Mouse (Mus musculus): ENCODE data around the gene Wasf1. TPM values are rescaled to one million over a fixed set of nuclear protein-coding genes. Genes with fewer than 3 reads are reported as not detected.

Gene Wasf1
- total and polyA plus RNA-seq, 3 experiments, result 1.6 to 14.4 TPM; not detected in 1

DNA sequence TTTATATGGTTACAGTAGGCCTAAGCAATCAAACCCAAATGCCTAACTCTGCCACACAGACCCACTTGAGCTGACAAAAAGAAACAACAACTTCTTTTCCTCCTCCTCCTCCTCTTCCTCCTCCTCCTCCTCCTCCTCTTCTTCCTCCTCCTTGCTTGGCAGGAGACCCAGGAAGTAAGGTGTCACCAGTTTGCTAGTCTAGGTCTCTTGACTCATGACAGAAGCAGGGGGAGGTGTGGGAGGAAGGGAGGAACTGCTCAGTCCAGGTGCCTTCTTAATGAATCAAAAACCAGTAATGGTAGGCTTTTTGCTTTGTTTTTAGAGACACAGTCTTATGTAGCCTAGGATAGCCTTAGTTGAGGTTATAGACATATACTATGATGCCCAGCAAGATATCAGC is 32.1 kb upstream of the Wasf1 start:
- no peak overlapping the region for H3K27ac ChIP-seq (ENCODE audit: control insufficient read depth, low read depth, low read length)
- no peaks in the 10 kb centered on the region for H3K79me2 ChIP-seq (ENCODE audit: control insufficient read depth, insufficient read depth, low read length, poor library complexity)
- no peak overlapping the region for H3K9ac ChIP-seq (ENCODE audit: control insufficient read depth, low read depth, low read length, poor library complexity, severe bottlenecking)
- peaks cover 9 to 16% of the 10 kb centered on the region in 2 experiments for H3K36me3 ChIP-seq (ENCODE audit: control insufficient read depth in 1 of 2, insufficient read depth in 2 of 2, low read length in 2 of 2)
- no peaks in the 10 kb centered on the region for H3K27me3 ChIP-seq (ENCODE audit: control insufficient read depth in 1 of 2, insufficient read depth in 2 of 2, low read length in 2 of 2)
- no peaks in the 10 kb centered on the region for H3K9me3 ChIP-seq (replicated peaks; ENCODE audit: insufficient read depth, low read length)
- TF ChIP-seq RAD21 (IDR thresholded peaks at IDR 0.05; ENCODE audit: low read depth, low read length) (no peak), GATA1 (IDR thresholded peaks at IDR 0.05; ENCODE audit: low read depth, low read length) (no peak), CTCF (IDR thresholded peaks at IDR 0.05 in 2 of 3, conservative IDR thresholded peaks at IDR 0.05 in 1 of 3; ENCODE audit: control insufficient read depth in 1 of 3, insufficient read depth in 1 of 3, low read depth in 2 of 3, low read length in 3 of 3, poor library complexity in 1 of 3, severe bottlenecking in 1 of 3) (no peak), KAT2A (conservative IDR thresholded peaks at IDR 0.05; ENCODE audit: low read depth, low read length) (no peak), MXI1 (IDR thresholded peaks at IDR 0.05; ENCODE audit: low read depth, low read length) (no peak), UBTF (IDR thresholded peaks at IDR 0.05; ENCODE audit: borderline replicate concordance, insufficient read depth, low read depth, low read length) (no peak), ZKSCAN1 (IDR thresholded peaks at IDR 0.05; ENCODE audit: low read depth, low read length) (no peak), TBP (IDR thresholded peaks at IDR 0.05; ENCODE audit: low read depth, low read length) (no peak), MAZ (IDR thresholded peaks at IDR 0.05; ENCODE audit: low read depth, low read length) (no peak), MYB (IDR thresholded peaks at IDR 0.05; ENCODE audit: low read depth, low read length) (no peak), E2F4 (IDR thresholded peaks at IDR 0.05; ENCODE audit: borderline replicate concordance, low read depth, low read length) (no peak)
- peak; percentile 9 for DNase-seq (ENCODE audit: low read depth, low spot score)
- H3K4me3 ChIP-seq (ENCODE audit: control insufficient read depth in 1 of 2, insufficient read depth in 1 of 2, low read depth in 2 of 2, low read length in 2 of 2), result no peak overlapping the region
- H3K4me1 ChIP-seq (ENCODE audit: control insufficient read depth in 1 of 2, insufficient read depth in 2 of 2, low read length in 2 of 2), result peaks cover 3 to 8% of the 10 kb centered on the region in 2 experiments

DNA sequence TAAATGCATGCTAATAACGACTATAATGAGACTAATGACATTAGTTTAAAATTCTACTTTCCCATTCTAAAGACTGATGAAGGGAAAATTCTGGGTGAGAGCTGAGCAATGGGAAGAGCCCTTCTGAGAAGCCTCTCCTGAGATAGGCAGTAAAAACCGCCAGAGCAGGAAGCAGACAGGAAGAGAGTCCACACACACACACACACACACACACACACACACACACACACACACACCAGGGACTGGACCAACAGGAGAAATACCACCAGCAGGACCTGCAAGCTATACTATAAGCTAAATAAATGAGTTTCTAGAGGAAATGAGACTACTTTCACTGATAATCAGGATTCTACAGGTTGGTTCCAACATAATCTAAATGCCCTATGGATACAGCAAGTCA is 27.7 kb upstream of the Wasf1 start:
- Histone ChIP-seq H3K9ac (ENCODE audit: control insufficient read depth, low read depth, low read length, poor library complexity, severe bottlenecking) (no peak overlapping the region), H3K4me1 (ENCODE audit: control insufficient read depth in 1 of 2, insufficient read depth in 2 of 2, low read length in 2 of 2) (peaks cover 3 to 8% of the 10 kb centered on the region in 2 experiments), H3K27ac (ENCODE audit: control insufficient read depth, low read depth, low read length) (no peak overlapping the region), H3K36me3 (ENCODE audit: control insufficient read depth in 1 of 2, insufficient read depth in 2 of 2, low read length in 2 of 2) (peaks cover 4 to 9% of the 10 kb centered on the region in 2 experiments), H3K27me3 (ENCODE audit: control insufficient read depth in 1 of 2, insufficient read depth in 2 of 2, low read length in 2 of 2) (no peaks in the 10 kb centered on the region), H3K4me3 (ENCODE audit: control insufficient read depth in 1 of 2, insufficient read depth in 1 of 2, low read depth in 2 of 2, low read length in 2 of 2) (no peak overlapping the region), H3K9me3 (replicated peaks; ENCODE audit: insufficient read depth, low read length) (no peaks in the 10 kb centered on the region), H3K79me2 (ENCODE audit: control insufficient read depth, insufficient read depth, low read length, poor library complexity) (peaks cover 3% of the 10 kb centered on the region; the same call in 1 of the 2 replicates)
- no peak for TF ChIP-seq NRF1 (IDR thresholded peaks at IDR 0.05; ENCODE audit: insufficient read depth, low read depth, low read length, poor library complexity, severe bottlenecking)
- no peak for TF ChIP-seq MYB (IDR thresholded peaks at IDR 0.05; ENCODE audit: low read depth, low read length)
- TF ChIP-seq SMC3 (IDR thresholded peaks at IDR 0.05; ENCODE audit: low read depth, low read length), result no peak
- TF ChIP-seq MAX (IDR thresholded peaks at IDR 0.05; ENCODE audit: low read length), result no peak
- no peak for TF ChIP-seq CHD2 (IDR thresholded peaks at IDR 0.05; ENCODE audit: low read length)
- TF ChIP-seq JUND (IDR thresholded peaks at IDR 0.05; ENCODE audit: low read depth, low read length), result no peak
- TF ChIP-seq ZMIZ1 (IDR thresholded peaks at IDR 0.05; ENCODE audit: low read depth, low read length), result no peak
- TF ChIP-seq MAFK (IDR thresholded peaks at IDR 0.05; ENCODE audit: borderline replicate concordance, low read depth, low read length), result no peak
- no peak for TF ChIP-seq POLR2AphosphoS2 (IDR thresholded peaks at IDR 0.05; ENCODE audit: low read length)
- TF ChIP-seq TCF12 (IDR thresholded peaks at IDR 0.05; ENCODE audit: low read depth, low read length), result no peak
- TF ChIP-seq ZNF384 (IDR thresholded peaks at IDR 0.05; ENCODE audit: low read depth, low read length), result no peak
- no peak for TF ChIP-seq MXI1 (IDR thresholded peaks at IDR 0.05; ENCODE audit: low read depth, low read length)
- TF ChIP-seq E2F4 (IDR thresholded peaks at IDR 0.05; ENCODE audit: borderline replicate concordance, low read depth, low read length), result no peak
- no peak for TF ChIP-seq TBP (IDR thresholded peaks at IDR 0.05; ENCODE audit: low read depth, low read length)
- no peak for TF ChIP-seq GATA1 (IDR thresholded peaks at IDR 0.05; ENCODE audit: low read depth, low read length)
- no peak for TF ChIP-seq HCFC1 (IDR thresholded peaks at IDR 0.05; ENCODE audit: low read depth, low read length)
- no peak for TF ChIP-seq SIN3A (IDR thresholded peaks at IDR 0.05; ENCODE audit: low read length)
- DNase-seq (ENCODE audit: low read depth, low spot score), result no peak

Measured in MEL (cell line).